In the genomic region with DNA sequence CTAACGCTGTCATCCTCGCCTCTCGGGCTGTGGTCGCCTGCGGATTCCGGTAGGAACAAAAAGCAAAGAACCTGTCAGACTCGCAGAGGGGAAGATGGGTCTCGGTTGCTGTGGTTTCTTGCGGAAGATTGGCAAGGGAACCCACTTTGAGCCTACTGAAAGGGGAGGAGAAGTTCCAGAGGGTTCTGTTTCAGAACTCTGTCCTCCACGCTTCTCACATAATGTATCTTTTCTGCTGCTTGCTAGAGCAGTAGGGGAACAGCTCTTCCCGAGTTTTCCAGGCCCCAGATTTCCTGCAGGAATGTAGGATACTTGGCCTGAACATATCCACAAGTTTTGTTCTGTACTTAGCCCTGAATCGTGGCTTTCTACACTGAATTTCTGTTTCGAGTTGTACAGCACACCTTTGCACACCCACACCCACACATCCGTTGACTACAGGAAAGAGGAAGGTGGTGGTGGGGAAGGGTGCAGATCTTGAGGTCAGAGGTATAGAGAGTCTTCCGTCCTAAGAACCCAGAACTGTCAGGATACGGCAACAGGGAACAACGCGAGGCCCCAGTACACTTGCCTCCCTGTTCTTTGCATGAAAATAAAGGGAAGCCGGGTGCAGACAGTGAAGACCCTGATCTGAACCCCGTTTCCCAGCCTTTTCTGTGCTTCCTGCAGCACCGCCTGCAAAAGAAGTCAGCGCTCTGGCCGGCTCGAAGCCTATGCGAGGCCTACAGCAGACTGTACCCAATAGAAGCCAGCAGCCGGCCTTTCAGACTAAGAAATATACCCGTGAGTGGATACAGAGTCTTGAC, we compare ENCODE assay signal across 11 mouse cellular contexts. TPM values are rescaled to one million over a fixed set of nuclear protein-coding genes. Genes with fewer than 3 reads are reported as not detected.
DNase-seq lines count a peak whose midpoint lies in the region; ATAC-seq and TF ChIP-seq lines count a peak whose summit lies in the region.
"Had no signal": no experiment of that assay in that cellular context is flagged by ENCODE, and none has a peak within 500 bp of the region (broad histone marks: within the 10 kb centered on the region; RNA-seq: fewer than 3 reads in every experiment).

No protein-coding gene starts in this region.

- WGBS in kidney, postnatal 0 days, result 7% methylated on average over 27 of the region's 27 CpGs
- 1% methylated on average over 27 of the region's 27 CpGs for WGBS in embryonic facial prominence, embryonic 13.5 days
- WGBS in limb, embryonic 10.5 days, result 2% methylated on average over 27 of the region's 27 CpGs
- 12% methylated on average over 27 of the region's 27 CpGs for WGBS in small intestine, adult 2 months

- peaks cover 9% of the 10 kb centered on the region; the same call in 1 of the 2 replicates for H3K4me1 ChIP-seq in kidney, postnatal 0 days (replicated peaks; ENCODE audit: insufficient read depth, low read length)
- H3K4me1 ChIP-seq in embryonic facial prominence, embryonic 13.5 days, result peaks cover 27% of the 10 kb centered on the region
- peaks cover 38% of the 10 kb centered on the region for H3K4me1 ChIP-seq in limb, embryonic 10.5 days
- H3K4me1 ChIP-seq in small intestine, adult 2 months (ENCODE audit: control insufficient read depth, insufficient read depth, insufficient read length, low read length), result peaks cover 8% of the 10 kb centered on the region; the same call in 1 of the 2 replicates

- no peak overlapping the region for H3K27ac ChIP-seq in kidney, postnatal 0 days
- no peak overlapping the region for H3K27ac ChIP-seq in embryonic facial prominence, embryonic 13.5 days
- no peak overlapping the region for H3K27ac ChIP-seq in limb, embryonic 10.5 days
- H3K27ac ChIP-seq in small intestine, adult 2 months (ENCODE audit: insufficient read depth, low read depth, low read length), result no peak overlapping the region

- no peak for TF ChIP-seq CTCF in kidney, postnatal 0 days (IDR thresholded peaks at IDR 0.05; ENCODE audit: low read depth)
- TF ChIP-seq CTCF in small intestine, adult 2 months (IDR thresholded peaks at IDR 0.05; ENCODE audit: extremely low read depth, insufficient read length, insufficient replicate concordance, low read depth, low read length), result no peak

- H3K4me2 ChIP-seq in kidney, postnatal 0 days (ENCODE audit: low read length), result peak overlapping the region; percentile 11; the same call in 1 of the 2 replicates
- H3K4me2 ChIP-seq in embryonic facial prominence, embryonic 13.5 days, result peak overlapping the region; percentile 34

- no peak for DNase-seq in kidney, postnatal 0 days (ENCODE audit: low spot score)
- no peak for DNase-seq in kidney, adult 11 months
- peak; percentile 64 for DNase-seq in limb, embryonic 10.5 days (ENCODE audit: low spot score)
- DNase-seq in adrenal gland, adult 8-10 months, result no peak
- no peak for DNase-seq in layer of hippocampus, postnatal 25 days (ENCODE audit: extremely low spot score in 1 of 2, low spot score in 1 of 2)
- no peak for DNase-seq in urinary bladder, postnatal 14 days (ENCODE audit: low spot score)

- H3K9ac ChIP-seq in kidney, postnatal 0 days (ENCODE audit: low read depth, low read length), result no peak overlapping the region
- no peak overlapping the region for H3K9ac ChIP-seq in embryonic facial prominence, embryonic 13.5 days

- no peaks in the 10 kb centered on the region for H3K9me3 ChIP-seq in kidney, postnatal 0 days (replicated peaks; ENCODE audit: low read length)
- no peaks in the 10 kb centered on the region for H3K9me3 ChIP-seq in embryonic facial prominence, embryonic 13.5 days
- no peaks in the 10 kb centered on the region for H3K9me3 ChIP-seq in limb, embryonic 10.5 days (replicated peaks)

- no peak for TF ChIP-seq POLR2A in small intestine, adult 2 months (IDR thresholded peaks at IDR 0.05; ENCODE audit: low read depth, low read length)

- no peaks in the 10 kb centered on the region for H3K36me3 ChIP-seq in kidney, postnatal 0 days (ENCODE audit: insufficient read depth, low read length)
- no peaks in the 10 kb centered on the region for H3K36me3 ChIP-seq in embryonic facial prominence, embryonic 13.5 days
- H3K36me3 ChIP-seq in limb, embryonic 10.5 days, result no peaks in the 10 kb centered on the region
- H3K36me3 ChIP-seq in small intestine, adult 2 months (ENCODE audit: control insufficient read depth, insufficient read depth, low read length), result no peaks in the 10 kb centered on the region

- ATAC-seq in kidney, postnatal 0 days (replicated peaks; ENCODE audit: low FRiP score, low read depth), result no peak
- no peak for ATAC-seq in embryonic facial prominence, embryonic 13.5 days (ENCODE audit: insufficient number of reproducible peaks, insufficient read depth, low FRiP score, low TSS enrichment, low read depth)
- ATAC-seq: Patski had no signal

- peaks cover 86% of the 10 kb centered on the region for H3K27me3 ChIP-seq in kidney, postnatal 0 days (ENCODE audit: insufficient read depth, low read length)
- H3K27me3 ChIP-seq in embryonic facial prominence, embryonic 13.5 days, result peaks cover 95% of the 10 kb centered on the region
- peaks cover 100% of the 10 kb centered on the region for H3K27me3 ChIP-seq in limb, embryonic 10.5 days (ENCODE audit: low read depth, poor library complexity, severe bottlenecking)
- H3K27me3 ChIP-seq in small intestine, adult 2 months (ENCODE audit: control insufficient read depth, insufficient read depth, low read length), result peaks cover 66% of the 10 kb centered on the region

- 0 out of 2 replicates have a peak overlapping the region, but pooled peaks have one; percentile 2 for H3K4me3 ChIP-seq in kidney, postnatal 0 days (replicated peaks; ENCODE audit: low read depth, low read length)
- H3K4me3 ChIP-seq in embryonic facial prominence, embryonic 13.5 days, result peak overlapping the region; percentile 42
- peak overlapping the region; percentile 53 for H3K4me3 ChIP-seq in limb, embryonic 10.5 days
- H3K4me3 ChIP-seq in small intestine, adult 2 months (ENCODE audit: low read depth, low read length), result peak overlapping the region; percentile 25
- H3K4me3 ChIP-seq: erythroblast, embryonic 14.5 days had no signal

RNA-seq across cellular contexts. Expression of a gene that starts 2.0 kb away (rescaled TPM):
- not detected in 2 replicates for polyA plus RNA-seq in kidney, postnatal 0 days (2015; fragmentation: Nextera tagmentation; extraction: Ambion mirVana)
- 0.35 TPM in 1 of 2 replicates, not detected in the other for polyA plus RNA-seq in embryonic facial prominence, embryonic 13.5 days (2015; fragmentation: Nextera tagmentation; extraction: Ambion mirVana)
- 0.11 and 0.50 TPM in 2 replicates for polyA plus RNA-seq in limb, embryonic 10.5 days (2016; fragmentation: Nextera tagmentation; extraction: Ambion mirVana)
- polyA plus RNA-seq in small intestine, adult 2 months (2012; rRNA removed), result 1.7 and 2.3 TPM in 2 replicates
- not detected for total RNA-seq in adrenal gland, adult 8-10 months (2022)
- not detected for total RNA-seq in layer of hippocampus, postnatal 25 days (2021)
- total RNA-seq: left cerebral cortex, adult 8-10 months had no signal
- polyA plus RNA-seq: erythroblast, embryonic 14.5 days had no signal

RNA-seq across cellular contexts. Expression of a gene that starts 54.4 kb away (rescaled TPM):
- polyA plus RNA-seq in kidney, postnatal 0 days (2015; fragmentation: Nextera tagmentation; extraction: Ambion mirVana), result 61.5 and 65.7 TPM in 2 replicates
- 74.9 and 79.1 TPM in 2 replicates for polyA plus RNA-seq in embryonic facial prominence, embryonic 13.5 days (2015; fragmentation: Nextera tagmentation; extraction: Ambion mirVana)
- 54.3 and 63.2 TPM in 2 replicates for polyA plus RNA-seq in limb, embryonic 10.5 days (2016; fragmentation: Nextera tagmentation; extraction: Ambion mirVana)
- 8.1 and 18.3 TPM in 2 replicates for polyA plus RNA-seq in small intestine, adult 2 months (2012; rRNA removed)
- total RNA-seq in adrenal gland, adult 8-10 months (2022), result 10 to 100 TPM; 61.1 to 87.8 (median 71.1) TPM
- total RNA-seq in layer of hippocampus, postnatal 25 days (2021), result 10 to 100 TPM; 75.3 to 80.6 TPM

Comparison
In these comparisons a context has a peak if more than half of its experiments do, and no peak if none do; other contexts are left out.
1. H3K4me3 ChIP-seq: peak in every context shown above with its lines; median percentile 53 in limb, embryonic 10.5 days; 42 in embryonic facial prominence, embryonic 13.5 days; 25 in small intestine, adult 2 months; 2 in kidney, postnatal 0 days.